Mouse (Mus musculus): ENCODE data around the gene Utrn. TPM values are rescaled to one million over a fixed set of nuclear protein-coding genes. Genes with fewer than 3 reads are reported as not detected.

Utrn gene
- polyA plus RNA-seq, 1 experiment from 2014 or later: 89.8 TPM

GRCm38 (mm10) chr10:12685683-12686082 lies 183.5 kb downstream of the Utrn start:
- no peak overlapping the region for H3K4me3 ChIP-seq (replicated peaks)
- H3K27me3 ChIP-seq: no peaks in the 10 kb centered on the region
- no peaks in the 10 kb centered on the region for H3K4me1 ChIP-seq
- peaks cover 40% of the 10 kb centered on the region for H3K36me3 ChIP-seq
- ATAC-seq (ENCODE audit: insufficient number of reproducible peaks, low FRiP score, low TSS enrichment, low read depth): no peak
- no peak overlapping the region for H3K27ac ChIP-seq (replicated peaks)
- H3K9me3 ChIP-seq (replicated peaks): no peaks in the 10 kb centered on the region
- no peak overlapping the region for H3K4me2 ChIP-seq (replicated peaks)
- H3K9ac ChIP-seq: no peak overlapping the region

- WGBS: 76% methylated on average over 3 of the region's 3 CpGs
- H3K4me1 ChIP-seq: no peaks in the 10 kb centered on the region
Observed at GRCm38 (mm10) chr10:12684018-12684417, 185.1 kb downstream of the Utrn start.

GRCm38 (mm10) chr10:12673309-12673708 lies 195.9 kb downstream of the Utrn start:
- WGBS: 89% methylated on average over 5 of the region's 5 CpGs
- Histone ChIP-seq H3K27me3 (no peaks in the 10 kb centered on the region), H3K27ac (replicated peaks) (no peak overlapping the region), H3K4me3 (replicated peaks) (no peak overlapping the region), H3K36me3 (peaks cover 28% of the 10 kb centered on the region), H3K4me2 (replicated peaks) (no peak overlapping the region), H3K9ac (no peak overlapping the region), H3K9me3 (replicated peaks) (no peaks in the 10 kb centered on the region), H3K4me1 (peaks cover 4% of the 10 kb centered on the region; the same call in 1 of the 2 replicates)
- no peak for ATAC-seq (ENCODE audit: insufficient number of reproducible peaks, low FRiP score, low TSS enrichment, low read depth)

More at GRCm38 (mm10) chr10:12684018-12684417, 185.1 kb downstream of the Utrn start:
- Histone ChIP-seq H3K9me3 (replicated peaks) (no peaks in the 10 kb centered on the region), H3K27ac (replicated peaks) (no peak overlapping the region), H3K27me3 (no peaks in the 10 kb centered on the region), H3K4me2 (replicated peaks) (no peak overlapping the region), H3K4me3 (replicated peaks) (no peak overlapping the region), H3K9ac (no peak overlapping the region), H3K36me3 (peaks cover 54% of the 10 kb centered on the region)
- ATAC-seq (ENCODE audit: insufficient number of reproducible peaks, low FRiP score, low TSS enrichment, low read depth): no peak

GRCm38 (mm10) chr10:12671608-12672007 lies 197.6 kb downstream of the Utrn start:
- Histone ChIP-seq H3K9me3 (replicated peaks) (no peaks in the 10 kb centered on the region), H3K4me3 (replicated peaks) (no peak overlapping the region), H3K27ac (replicated peaks) (no peak overlapping the region), H3K4me1 (peaks cover 4% of the 10 kb centered on the region; the same call in 1 of the 2 replicates), H3K4me2 (replicated peaks) (no peak overlapping the region), H3K27me3 (no peaks in the 10 kb centered on the region), H3K36me3 (peaks cover 27% of the 10 kb centered on the region), H3K9ac (no peak overlapping the region)
- WGBS: 94% methylated on average over 9 of the region's 9 CpGs
- ATAC-seq (ENCODE audit: insufficient number of reproducible peaks, low FRiP score, low TSS enrichment, low read depth): no peak

GRCm38 (mm10) chr10:12662035-12662434 lies 207.1 kb downstream of the Utrn start:
- H3K27me3 ChIP-seq: no peaks in the 10 kb centered on the region
- no peak overlapping the region for H3K27ac ChIP-seq (replicated peaks)
- peaks cover 43% of the 10 kb centered on the region for H3K36me3 ChIP-seq
- H3K9me3 ChIP-seq (replicated peaks): no peaks in the 10 kb centered on the region
- WGBS: 95% methylated on average over 4 of the region's 4 CpGs
- H3K9ac ChIP-seq: no peak overlapping the region
- no peak overlapping the region for H3K4me3 ChIP-seq (replicated peaks)
- H3K4me1 ChIP-seq: no peaks in the 10 kb centered on the region
- no peak overlapping the region for H3K4me2 ChIP-seq (replicated peaks)
- ATAC-seq (ENCODE audit: insufficient number of reproducible peaks, low FRiP score, low TSS enrichment, low read depth): no peak

- no peaks in the 10 kb centered on the region for H3K4me1 ChIP-seq
- H3K36me3 ChIP-seq: peaks cover 19% of the 10 kb centered on the region
- no peaks in the 10 kb centered on the region for H3K27me3 ChIP-seq
- no peak overlapping the region for H3K9ac ChIP-seq
- 72% methylated on average over 8 of the region's 8 CpGs for WGBS
- no peak overlapping the region for H3K27ac ChIP-seq (replicated peaks)
- H3K9me3 ChIP-seq (replicated peaks): no peaks in the 10 kb centered on the region
- no peak for ATAC-seq (ENCODE audit: insufficient number of reproducible peaks, low FRiP score, low TSS enrichment, low read depth)
- no peak overlapping the region for H3K4me2 ChIP-seq (replicated peaks)
- H3K4me3 ChIP-seq (replicated peaks): no peak overlapping the region
Observed at GRCm38 (mm10) chr10:12658023-12658744, 211.0 kb downstream of the Utrn start.

GRCm38 (mm10) chr10:12652988-12653387 lies 216.2 kb downstream of the Utrn start:
- Histone ChIP-seq H3K9me3 (replicated peaks) (no peaks in the 10 kb centered on the region), H3K27me3 (no peaks in the 10 kb centered on the region), H3K27ac (replicated peaks) (no peak overlapping the region), H3K9ac (no peak overlapping the region), H3K36me3 (peaks cover 13% of the 10 kb centered on the region; the same call in 1 of the 2 replicates), H3K4me1 (no peaks in the 10 kb centered on the region), H3K4me2 (replicated peaks) (no peak overlapping the region), H3K4me3 (replicated peaks) (no peak overlapping the region)
- no peak for ATAC-seq (ENCODE audit: insufficient number of reproducible peaks, low FRiP score, low TSS enrichment, low read depth)
- WGBS: 70% methylated on average over 3 of the region's 3 CpGs

- Histone ChIP-seq H3K27me3 (no peaks in the 10 kb centered on the region), H3K27ac (replicated peaks) (no peak overlapping the region), H3K4me2 (replicated peaks) (no peak overlapping the region), H3K4me3 (replicated peaks) (no peak overlapping the region), H3K36me3 (peaks cover 10% of the 10 kb centered on the region), H3K9ac (no peak overlapping the region), H3K9me3 (replicated peaks) (no peaks in the 10 kb centered on the region), H3K4me1 (no peaks in the 10 kb centered on the region)
- WGBS: 62% methylated on average over 5 of the region's 5 CpGs
- ATAC-seq (ENCODE audit: insufficient number of reproducible peaks, low FRiP score, low TSS enrichment, low read depth): no peak
Observed at GRCm38 (mm10) chr10:12646119-12646518, 223.0 kb downstream of the Utrn start.

- WGBS: 74% methylated on average over 8 of the region's 8 CpGs
- no peaks in the 10 kb centered on the region for H3K27me3 ChIP-seq
- no peaks in the 10 kb centered on the region for H3K4me1 ChIP-seq
- peaks cover 13% of the 10 kb centered on the region for H3K36me3 ChIP-seq
- no peak overlapping the region for H3K27ac ChIP-seq (replicated peaks)
- H3K4me2 ChIP-seq (replicated peaks): no peak overlapping the region
- no peak for ATAC-seq (ENCODE audit: insufficient number of reproducible peaks, low FRiP score, low TSS enrichment, low read depth)
- no peak overlapping the region for H3K4me3 ChIP-seq (replicated peaks)
- no peak overlapping the region for H3K9ac ChIP-seq
- no peaks in the 10 kb centered on the region for H3K9me3 ChIP-seq (replicated peaks)
Observed at GRCm38 (mm10) chr10:12643336-12643735, 225.8 kb downstream of the Utrn start.

- Histone ChIP-seq H3K4me2 (replicated peaks) (no peak overlapping the region), H3K4me3 (replicated peaks) (no peak overlapping the region), H3K27me3 (no peaks in the 10 kb centered on the region), H3K9me3 (replicated peaks) (no peaks in the 10 kb centered on the region), H3K4me1 (no peaks in the 10 kb centered on the region), H3K9ac (no peak overlapping the region), H3K27ac (replicated peaks) (no peak overlapping the region), H3K36me3 (peaks cover 20% of the 10 kb centered on the region)
- 47% methylated on average over 4 of the region's 4 CpGs for WGBS
- no peak for ATAC-seq (ENCODE audit: insufficient number of reproducible peaks, low FRiP score, low TSS enrichment, low read depth)
Observed at GRCm38 (mm10) chr10:12639638-12640037, 229.5 kb downstream of the Utrn start.

- H3K9ac ChIP-seq: no peak overlapping the region
- 95% methylated on average over 4 of the region's 4 CpGs for WGBS
- no peak for ATAC-seq (ENCODE audit: insufficient number of reproducible peaks, low FRiP score, low TSS enrichment, low read depth)
Observed at GRCm38 (mm10) chr10:12633965-12634364, 235.2 kb downstream of the Utrn start.

GRCm38 (mm10) chr10:12630933-12631332 lies 238.2 kb downstream of the Utrn start:
- no peak overlapping the region for H3K4me2 ChIP-seq (replicated peaks)
- H3K4me3 ChIP-seq (replicated peaks): no peak overlapping the region
- no peaks in the 10 kb centered on the region for H3K27me3 ChIP-seq
- no peak overlapping the region for H3K27ac ChIP-seq (replicated peaks)
- H3K4me1 ChIP-seq: no peaks in the 10 kb centered on the region
- peaks cover 8% of the 10 kb centered on the region; the same call in 1 of the 2 replicates for H3K36me3 ChIP-seq
- H3K9me3 ChIP-seq (replicated peaks): no peaks in the 10 kb centered on the region
- WGBS: 93% methylated on average over 5 of the region's 5 CpGs
- H3K9ac ChIP-seq: no peak overlapping the region
- ATAC-seq (ENCODE audit: insufficient number of reproducible peaks, low FRiP score, low TSS enrichment, low read depth): no peak

More at GRCm38 (mm10) chr10:12633965-12634364, 235.2 kb downstream of the Utrn start:
- Histone ChIP-seq H3K9me3 (replicated peaks) (no peaks in the 10 kb centered on the region), H3K27ac (replicated peaks) (no peak overlapping the region), H3K4me3 (replicated peaks) (no peak overlapping the region), H3K27me3 (no peaks in the 10 kb centered on the region), H3K4me2 (replicated peaks) (no peak overlapping the region), H3K4me1 (no peaks in the 10 kb centered on the region), H3K36me3 (peaks cover 11% of the 10 kb centered on the region; the same call in 1 of the 2 replicates)

All from embryonic facial prominence, embryonic 15.5 days (tissue).